Mouse (Mus musculus) megakaryocyte, embryonic 14.5 days (primary cell): ENCODE results near the gene Olfr372. TPM values are rescaled to one million over a fixed set of nuclear protein-coding genes. Genes with fewer than 3 reads are reported as not detected.
"Not testable (repeated sequence)": the region's sequence is repeated elsewhere in the genome, so short reads cannot be mapped to it uniquely, and the experiment has no call there.

Experiments
- H3K27me3 ChIP-seq: replicated peaks from 2 replicates; pipeline ENCODE3; 2012; ENCODE audit warnings: inconsistent platforms
- H3K36me3 ChIP-seq: replicated peaks from 2 replicates; pipeline ENCODE3; 2012; ENCODE audit warnings: low read length, inconsistent platforms, mixed read lengths
- H3K4me1 ChIP-seq: 2 replicates; pipeline ENCODE4 v1.6.1; 2012; ENCODE audit warnings: inconsistent platforms
- H3K4me3 ChIP-seq: replicated peaks from 2 replicates; pipeline ENCODE3; 2012; ENCODE audit warnings: moderate library complexity, mild to moderate bottlenecking, inconsistent platforms
- H3K9me3 ChIP-seq: 2 replicates; pipeline ENCODE4 v1.6.1; 2012; ENCODE audit warnings: inconsistent platforms
- FLI1 ChIP-seq: IDR thresholded peaks from 2 replicates; pipeline ENCODE4 v1.6.1; 2012; ENCODE audit warnings: low read length, inconsistent platforms, mixed read lengths
- GATA1 ChIP-seq: IDR thresholded peaks from 3 replicates; pipeline ENCODE4 v1.6.1; 2012; ENCODE audit warnings: mixed read lengths, low read length, inconsistent platforms, borderline replicate concordance
- polyA plus RNA-seq: library from polyadenylated mRNA; stranded (reverse); fragments of >175 nt; gene quantifications from 2 replicates; pipeline ENCODE4 v1.2.3, GENCODE M21; 2012; ENCODE audit warnings: low replicate concordance; ENCODE audit not compliant: insufficient read depth

Olfr372 gene
- polyA plus RNA-seq, 1 experiment = not detected

- Histone ChIP-seq H3K9me3 (no peaks in the 10 kb centered on the region), H3K36me3 (no peaks in the 10 kb centered on the region), H3K27me3 (no peaks in the 10 kb centered on the region), H3K4me3 (no peak overlapping the region), H3K4me1 (no peaks in the 10 kb centered on the region)
- no peak for TF ChIP-seq FLI1
- no peak for TF ChIP-seq GATA1
Observed at GRCm38 (mm10) chr8:72018141-72018540, 22.9 kb upstream of the Olfr372 start.

GRCm38 (mm10) chr8:72019022-72019421, 22.0 kb upstream of the Olfr372 start:
- not testable (repeated sequence) for H3K4me1 ChIP-seq, H3K36me3 ChIP-seq, H3K9me3 ChIP-seq, H3K27me3 ChIP-seq, H3K4me3 ChIP-seq

GRCm38 (mm10) chr8:72019816-72020215, 21.2 kb upstream of the Olfr372 start:
- Histone ChIP-seq H3K27me3 (no peaks in the 10 kb centered on the region), H3K4me3 (no peak overlapping the region)
- TF ChIP-seq FLI1 (no peak), GATA1 (no peak)

GRCm38 (mm10) chr8:72024886-72025285, 16.1 kb upstream of the Olfr372 start:
- not testable (repeated sequence) for H3K36me3 ChIP-seq, H3K4me1 ChIP-seq, H3K4me3 ChIP-seq, H3K27me3 ChIP-seq, H3K9me3 ChIP-seq

More at GRCm38 (mm10) chr8:72019816-72020215, 21.2 kb upstream of the Olfr372 start:
- no peaks in the 10 kb centered on the region for H3K36me3 ChIP-seq
- H3K9me3 ChIP-seq = no peaks in the 10 kb centered on the region
- no peaks in the 10 kb centered on the region for H3K4me1 ChIP-seq

GRCm38 (mm10) chr8:72032926-72033325, 8.1 kb upstream of the Olfr372 start:
- not testable (repeated sequence) for H3K9me3 ChIP-seq, H3K4me3 ChIP-seq, H3K27me3 ChIP-seq, H3K36me3 ChIP-seq, H3K4me1 ChIP-seq

GRCm38 (mm10) chr8:72042493-72042892, 1.5 kb downstream of the Olfr372 start:
- H3K4me1 ChIP-seq = no peaks in the 10 kb centered on the region
- no peak overlapping the region for H3K4me3 ChIP-seq
- no peaks in the 10 kb centered on the region for H3K36me3 ChIP-seq
- TF ChIP-seq GATA1 = no peak
- no peak for TF ChIP-seq FLI1
- H3K9me3 ChIP-seq = no peaks in the 10 kb centered on the region
- H3K27me3 ChIP-seq = no peaks in the 10 kb centered on the region

- not testable (repeated sequence) for H3K4me3 ChIP-seq, H3K4me1 ChIP-seq, H3K27me3 ChIP-seq, H3K36me3 ChIP-seq
- peaks cover 17% of the 10 kb centered on the region for H3K9me3 ChIP-seq
Observed at GRCm38 (mm10) chr8:72054633-72055032, 13.6 kb downstream of the Olfr372 start.

- not testable (repeated sequence) for H3K36me3 ChIP-seq, H3K4me3 ChIP-seq, H3K4me1 ChIP-seq, H3K27me3 ChIP-seq
- H3K9me3 ChIP-seq = peaks cover 19% of the 10 kb centered on the region
Observed at GRCm38 (mm10) chr8:72057643-72058042, 16.6 kb downstream of the Olfr372 start.

GRCm38 (mm10) chr8:72066819-72067399, 25.9 kb downstream of the Olfr372 start:
- H3K27me3 ChIP-seq, H3K36me3 ChIP-seq, H3K4me1 ChIP-seq, H3K4me3 ChIP-seq: not testable (repeated sequence)
- peaks cover 21% of the 10 kb centered on the region for H3K9me3 ChIP-seq

- H3K4me1 ChIP-seq, H3K4me3 ChIP-seq, H3K36me3 ChIP-seq, H3K27me3 ChIP-seq, H3K9me3 ChIP-seq: not testable (repeated sequence)
Observed at GRCm38 (mm10) chr8:72082877-72083276, 41.9 kb downstream of the Olfr372 start, which contains the start of gene Olfr373. Olfr373 (plus strand) TSS chr8:72083177.

GRCm38 (mm10) chr8:72084744-72085143, 43.7 kb downstream of the Olfr372 start:
- Histone ChIP-seq H3K4me3 (no peak overlapping the region), H3K27me3 (no peaks in the 10 kb centered on the region), H3K36me3 (no peaks in the 10 kb centered on the region), H3K4me1 (no peaks in the 10 kb centered on the region; the same call in 1 of the 2 replicates), H3K9me3 (no peaks in the 10 kb centered on the region)
- no peak for TF ChIP-seq GATA1
- no peak for TF ChIP-seq FLI1

- not testable (repeated sequence) for H3K4me3 ChIP-seq, H3K4me1 ChIP-seq, H3K9me3 ChIP-seq, H3K27me3 ChIP-seq, H3K36me3 ChIP-seq
Observed at GRCm38 (mm10) chr8:72087611-72088010, 46.6 kb downstream of the Olfr372 start.

GRCm38 (mm10) chr8:72096721-72097120, 55.7 kb downstream of the Olfr372 start:
- H3K4me3 ChIP-seq, H3K4me1 ChIP-seq, H3K27me3 ChIP-seq, H3K36me3 ChIP-seq: not testable (repeated sequence)
- peaks cover 19% of the 10 kb centered on the region for H3K9me3 ChIP-seq

GRCm38 (mm10) chr8:72099377-72100103, 58.5 kb downstream of the Olfr372 start:
- not testable (repeated sequence) for H3K27me3 ChIP-seq, H3K4me3 ChIP-seq, H3K36me3 ChIP-seq, H3K4me1 ChIP-seq
- H3K9me3 ChIP-seq = peaks cover 19% of the 10 kb centered on the region
